Mouse (Mus musculus): ENCODE measurements at regions not wholly inside any gene's neighbourhood (a gene's known extent, or its start where the extent isn't known, plus 50 kb on each side); places are given as distances from the start of the nearest gene placed in this dataset.
"Not testable (repeated sequence)": the region's sequence is repeated elsewhere in the genome, so short reads cannot be mapped to it uniquely, and the experiment has no call there.

DNA sequence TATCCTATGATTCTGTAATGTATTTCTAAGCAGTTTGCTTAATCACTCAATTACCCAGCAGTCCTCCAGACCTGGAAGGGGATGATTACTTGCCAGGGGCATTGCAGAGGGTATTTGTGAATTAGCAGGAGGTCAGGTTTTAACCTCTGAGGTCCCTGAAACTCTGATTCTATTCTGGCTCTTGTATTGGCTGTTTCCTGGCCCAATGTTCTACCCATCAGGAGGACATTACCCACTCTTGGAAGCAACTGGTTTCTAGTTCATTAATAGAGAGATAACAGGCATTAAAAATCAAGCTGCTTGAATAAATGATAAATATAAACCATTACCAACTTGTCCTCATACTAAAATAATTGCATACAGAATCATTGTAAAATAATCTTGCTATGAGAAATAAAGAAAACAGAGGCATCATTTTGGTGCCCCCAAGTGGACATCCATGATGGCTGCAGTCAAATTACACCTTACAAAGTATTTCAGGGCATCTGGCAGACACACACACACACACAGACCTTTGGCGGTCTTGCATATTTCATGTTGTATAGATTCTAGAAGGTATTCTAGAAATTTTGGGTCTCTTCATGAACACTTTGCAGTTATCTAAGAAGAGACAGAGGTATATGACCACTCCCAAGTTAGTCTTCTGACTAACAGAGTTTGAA lies 385.6 kb downstream of the Car8 start:
- H3K36me3 ChIP-seq (replicated peaks; ENCODE audit: control insufficient read depth, insufficient read depth, low read length), result no peaks in the 10 kb centered on the region
- H3K9me3 ChIP-seq (replicated peaks; ENCODE audit: control insufficient read depth, low read length), result no peaks in the 10 kb centered on the region
- H3K9ac ChIP-seq (replicated peaks; ENCODE audit: low read depth, low read length), result no peak overlapping the region
- no peak overlapping the region for H3K27ac ChIP-seq (ENCODE audit: low read depth)
- H3K4me2 ChIP-seq (ENCODE audit: low read depth, low read length), result no peak overlapping the region
- DNase-seq (ENCODE audit: low spot score), result peak; percentile 28
- H3K4me1 ChIP-seq (ENCODE audit: control insufficient read depth, insufficient read depth), result no peaks in the 10 kb centered on the region
- TF ChIP-seq EP300 (IDR thresholded peaks at IDR 0.05; ENCODE audit: low read depth), result no peak
- TF ChIP-seq CTCF (IDR thresholded peaks at IDR 0.05; ENCODE audit: low read depth), result peak; percentile 72
- no peak overlapping the region for H3K4me3 ChIP-seq (ENCODE audit: low read depth, low read length)
- 35% methylated on average over 1 of the region's 1 CpGs for WGBS
- H3K27me3 ChIP-seq (ENCODE audit: control insufficient read depth, insufficient read depth, low read length), result no peaks in the 10 kb centered on the region
- ATAC-seq (ENCODE audit: insufficient read depth, low read depth), result no peak

DNA sequence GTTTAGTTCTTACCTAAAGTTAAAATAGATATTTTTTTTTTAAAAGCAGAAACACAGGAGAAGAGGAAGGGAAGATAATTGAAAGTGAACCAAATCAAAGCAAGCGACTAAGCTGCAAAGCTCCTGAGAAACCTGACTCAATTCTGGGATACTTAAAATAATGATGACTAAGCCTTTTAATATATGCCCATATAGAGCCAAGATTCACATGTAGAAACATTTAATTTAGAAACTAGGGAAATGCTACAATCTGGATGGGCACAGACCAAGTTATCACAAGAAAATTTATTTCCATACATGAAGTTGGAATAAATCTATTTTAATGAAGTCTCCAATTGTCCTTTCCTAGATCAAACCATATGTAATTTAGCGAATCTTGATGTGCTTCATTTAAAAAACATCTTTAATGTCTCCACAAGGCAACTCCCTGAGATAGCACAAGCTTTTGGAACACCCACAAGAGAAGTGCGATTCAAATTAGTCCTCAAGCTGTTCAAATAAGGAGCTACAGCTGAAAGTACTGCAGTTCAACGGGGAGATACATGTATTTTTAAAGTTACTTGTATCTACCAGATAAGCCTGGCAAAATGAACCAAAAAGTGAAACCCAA lies 386.7 kb downstream of the Car8 start:
- 69% methylated on average over 4 of the region's 4 CpGs for WGBS
- DNase-seq (ENCODE audit: low spot score) (no peak), ATAC-seq (ENCODE audit: insufficient read depth, low read depth) (no peak)
- H3K9ac ChIP-seq (replicated peaks; ENCODE audit: low read depth, low read length), result no peak overlapping the region
- H3K4me2 ChIP-seq (ENCODE audit: low read depth, low read length), result no peak overlapping the region
- TF ChIP-seq EP300 (IDR thresholded peaks at IDR 0.05; ENCODE audit: low read depth), result no peak
- TF ChIP-seq CTCF (IDR thresholded peaks at IDR 0.05; ENCODE audit: low read depth), result no peak
- no peaks in the 10 kb centered on the region for H3K36me3 ChIP-seq (replicated peaks; ENCODE audit: control insufficient read depth, insufficient read depth, low read length)
- H3K4me1 ChIP-seq (ENCODE audit: control insufficient read depth, insufficient read depth), result no peaks in the 10 kb centered on the region
- H3K27me3 ChIP-seq (ENCODE audit: control insufficient read depth, insufficient read depth, low read length), result no peaks in the 10 kb centered on the region
- no peak overlapping the region for H3K4me3 ChIP-seq (ENCODE audit: low read depth, low read length)
- no peaks in the 10 kb centered on the region for H3K9me3 ChIP-seq (replicated peaks; ENCODE audit: control insufficient read depth, low read length)
- no peak overlapping the region for H3K27ac ChIP-seq (ENCODE audit: low read depth)

DNA sequence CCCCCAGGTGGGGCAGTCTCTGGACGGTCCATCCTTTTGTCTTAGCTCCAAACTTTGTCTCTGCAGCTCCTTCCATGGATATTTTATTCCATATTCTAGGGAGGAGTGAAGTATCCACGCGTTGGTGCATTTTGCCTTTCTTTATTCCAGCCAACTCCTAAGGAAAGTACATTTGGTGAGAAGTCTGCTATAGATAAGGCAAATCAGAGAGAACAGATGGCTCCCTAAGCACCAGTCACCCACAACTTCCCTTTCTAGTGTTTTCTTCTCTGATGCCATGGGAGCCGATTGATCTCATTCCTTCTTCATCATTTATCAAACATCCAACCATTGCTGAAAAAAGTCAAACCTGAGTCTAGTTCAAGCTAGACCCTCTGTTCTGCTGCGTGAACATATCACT lies 391.4 kb downstream of the Car8 start:
- H3K27ac ChIP-seq (ENCODE audit: low read depth), result no peak overlapping the region
- 74% methylated on average over 5 of the region's 5 CpGs for WGBS
- H3K36me3 ChIP-seq (replicated peaks; ENCODE audit: control insufficient read depth, insufficient read depth, low read length), result no peaks in the 10 kb centered on the region
- H3K27me3 ChIP-seq (ENCODE audit: control insufficient read depth, insufficient read depth, low read length), result no peaks in the 10 kb centered on the region
- no peak overlapping the region for H3K4me3 ChIP-seq (ENCODE audit: low read depth, low read length)
- TF ChIP-seq CTCF (IDR thresholded peaks at IDR 0.05; ENCODE audit: low read depth) (no peak), EP300 (IDR thresholded peaks at IDR 0.05; ENCODE audit: low read depth) (no peak)
- ATAC-seq (ENCODE audit: insufficient read depth, low read depth) (no peak), DNase-seq (ENCODE audit: low spot score) (no peak)
- H3K9me3 ChIP-seq (replicated peaks; ENCODE audit: control insufficient read depth, low read length), result no peaks in the 10 kb centered on the region
- no peaks in the 10 kb centered on the region for H3K4me1 ChIP-seq (ENCODE audit: control insufficient read depth, insufficient read depth)
- no peak overlapping the region for H3K4me2 ChIP-seq (ENCODE audit: low read depth, low read length)
- no peak overlapping the region for H3K9ac ChIP-seq (replicated peaks; ENCODE audit: low read depth, low read length)

DNA sequence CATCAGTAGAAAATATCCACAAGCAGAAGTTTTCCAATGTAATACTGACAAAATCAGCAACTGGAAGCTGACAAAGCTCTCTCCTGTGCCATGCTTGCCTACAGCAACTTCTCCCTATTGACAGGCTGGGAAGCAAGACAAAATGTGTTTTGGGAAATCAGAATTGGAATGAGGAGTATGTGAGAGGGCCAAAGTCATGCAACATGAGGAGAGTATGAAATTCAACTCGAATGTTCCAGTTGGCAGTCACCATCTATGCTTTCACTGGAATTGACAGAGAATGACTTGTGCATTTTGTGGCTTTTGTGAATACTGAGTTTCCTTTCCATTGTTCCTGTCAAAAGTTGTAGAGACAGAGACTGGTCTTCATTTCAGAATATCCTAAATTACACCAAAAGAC lies 409.7 kb downstream of the Car8 start:
- TF ChIP-seq CTCF (IDR thresholded peaks at IDR 0.05; ENCODE audit: low read depth), result no peak
- TF ChIP-seq EP300 (IDR thresholded peaks at IDR 0.05; ENCODE audit: low read depth), result no peak
- WGBS, result 47% methylated on average over 1 of the region's 1 CpGs
- ATAC-seq (ENCODE audit: insufficient read depth, low read depth) (no peak), DNase-seq (ENCODE audit: low spot score) (no peak)
- no peak overlapping the region for H3K9ac ChIP-seq (replicated peaks; ENCODE audit: low read depth, low read length)
- no peaks in the 10 kb centered on the region for H3K36me3 ChIP-seq (replicated peaks; ENCODE audit: control insufficient read depth, insufficient read depth, low read length)
- no peaks in the 10 kb centered on the region for H3K9me3 ChIP-seq (replicated peaks; ENCODE audit: control insufficient read depth, low read length)
- H3K27ac ChIP-seq (ENCODE audit: low read depth), result no peak overlapping the region
- H3K4me3 ChIP-seq (ENCODE audit: low read depth, low read length), result no peak overlapping the region
- no peaks in the 10 kb centered on the region for H3K27me3 ChIP-seq (ENCODE audit: control insufficient read depth, insufficient read depth, low read length)
- H3K4me1 ChIP-seq (ENCODE audit: control insufficient read depth, insufficient read depth), result no peaks in the 10 kb centered on the region
- H3K4me2 ChIP-seq (ENCODE audit: low read depth, low read length), result no peak overlapping the region

DNA sequence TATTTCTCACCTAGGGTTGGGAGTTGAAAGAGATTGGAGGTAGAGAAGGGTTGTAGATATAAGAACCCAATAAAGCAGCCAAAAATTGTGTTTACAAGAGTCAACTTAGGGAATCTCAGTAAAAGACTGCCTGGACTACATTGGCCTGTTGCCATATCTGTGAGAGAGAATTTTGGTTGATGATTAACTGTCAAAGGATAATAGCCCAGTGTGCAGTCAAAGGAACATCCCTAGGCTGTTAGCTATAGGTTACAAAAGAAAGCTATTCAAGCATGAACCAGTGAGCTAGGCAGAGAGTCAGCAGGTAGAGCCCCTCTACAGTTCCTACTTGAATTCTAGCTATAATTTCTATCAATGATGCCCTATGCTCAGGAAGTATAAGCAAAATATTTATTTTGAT lies 419.0 kb downstream of the Car8 start:
- TF ChIP-seq CTCF (IDR thresholded peaks at IDR 0.05; ENCODE audit: low read depth) (no peak), EP300 (IDR thresholded peaks at IDR 0.05; ENCODE audit: low read depth) (no peak)

DNA sequence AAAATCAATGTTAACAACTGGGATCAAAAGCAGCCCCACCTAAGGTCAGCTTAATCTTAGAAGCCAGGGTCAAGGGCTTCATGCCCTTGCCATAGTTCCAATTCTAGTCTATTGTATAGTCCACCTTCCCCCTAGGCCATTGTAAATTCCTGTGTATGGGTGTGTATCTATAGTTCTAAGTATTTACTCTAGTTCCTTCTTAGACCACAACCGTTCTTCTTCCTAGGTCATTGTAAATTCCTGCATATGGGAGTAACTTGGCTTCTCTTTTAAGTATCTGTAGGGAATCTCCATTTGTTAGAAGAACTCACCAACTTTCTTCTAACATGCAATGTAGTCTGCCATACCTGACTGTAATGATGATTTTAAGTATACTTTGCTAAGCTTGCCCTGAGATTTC lies 461.1 kb downstream of the Car8 start:
- H3K27ac ChIP-seq (ENCODE audit: low read depth); H3K27me3 ChIP-seq (ENCODE audit: control insufficient read depth, insufficient read depth, low read length); H3K36me3 ChIP-seq (replicated peaks; ENCODE audit: control insufficient read depth, insufficient read depth, low read length); H3K4me1 ChIP-seq (ENCODE audit: control insufficient read depth, insufficient read depth); H3K4me3 ChIP-seq (ENCODE audit: low read depth, low read length); ATAC-seq (ENCODE audit: insufficient read depth, low read depth); H3K9ac ChIP-seq (replicated peaks; ENCODE audit: low read depth, low read length); H3K4me2 ChIP-seq (ENCODE audit: low read depth, low read length); DNase-seq (ENCODE audit: low spot score); H3K9me3 ChIP-seq (replicated peaks; ENCODE audit: control insufficient read depth, low read length): not testable (repeated sequence)
- WGBS, result 82% methylated on average over 1 of the region's 1 CpGs

More for the DNA sequence above, 419.0 kb downstream of the Car8 start:
- Histone ChIP-seq H3K36me3 (replicated peaks; ENCODE audit: control insufficient read depth, insufficient read depth, low read length) (no peaks in the 10 kb centered on the region), H3K9ac (replicated peaks; ENCODE audit: low read depth, low read length) (no peak overlapping the region), H3K4me1 (ENCODE audit: control insufficient read depth, insufficient read depth) (no peaks in the 10 kb centered on the region), H3K4me2 (ENCODE audit: low read depth, low read length) (no peak overlapping the region), H3K27me3 (ENCODE audit: control insufficient read depth, insufficient read depth, low read length) (no peaks in the 10 kb centered on the region), H3K27ac (ENCODE audit: low read depth) (no peak overlapping the region), H3K4me3 (ENCODE audit: low read depth, low read length) (no peak overlapping the region), H3K9me3 (replicated peaks; ENCODE audit: control insufficient read depth, low read length) (no peaks in the 10 kb centered on the region)
- ATAC-seq (ENCODE audit: insufficient read depth, low read depth), result no peak
- no peak for DNase-seq (ENCODE audit: low spot score)

Data from heart, postnatal 0 days (tissue).